Comparison of ENCODE assay signal across 18 mouse cellular contexts in genomic region chr2:84793871-84794270, GRCm38 (mm10). TPM values are rescaled to one million over a fixed set of nuclear protein-coding genes. Genes with fewer than 3 reads are reported as not detected.
"Had no signal": no experiment of that assay in that cellular context is flagged by ENCODE, and none has a peak within 500 bp of the region (broad histone marks: within the 10 kb centered on the region; RNA-seq: fewer than 3 reads in every experiment).

No protein-coding gene starts in this region.

- ATAC-seq: inflammation-experienced regulatory T-cells, adult 6 months; intestine, postnatal 0 days; midbrain, embryonic 13.5 days had no signal

- H3K4me3 ChIP-seq: layer of hippocampus, adult 2 months; limb, embryonic 13.5 days; lung, embryonic 15.5 days; midbrain, embryonic 13.5 days had no signal

- H3K27me3 ChIP-seq: limb, embryonic 13.5 days; lung, embryonic 15.5 days; midbrain, embryonic 13.5 days had no signal

- H3K4me1 ChIP-seq: limb, embryonic 13.5 days; lung, embryonic 15.5 days; midbrain, embryonic 13.5 days had no signal

- H3K4me2 ChIP-seq: limb, embryonic 13.5 days; lung, embryonic 15.5 days; midbrain, embryonic 13.5 days had no signal

- H3K36me3 ChIP-seq: limb, embryonic 13.5 days; lung, embryonic 15.5 days; midbrain, embryonic 13.5 days had no signal

- H3K9ac ChIP-seq: limb, embryonic 13.5 days; lung, embryonic 15.5 days; midbrain, embryonic 13.5 days had no signal

- H3K9me3 ChIP-seq: limb, embryonic 13.5 days; lung, embryonic 15.5 days; midbrain, embryonic 13.5 days had no signal

- DNase-seq: kidney, adult 9 months; kidney, postnatal 4 days; right cerebral cortex, adult 18-20 months; right cerebral cortex, postnatal 25 days; thymus, adult 18-20 months; thymus, postnatal 14 days had no signal

- H3K27ac ChIP-seq: kidney, postnatal 0 days; layer of hippocampus, adult 2 months; limb, embryonic 13.5 days; lung, embryonic 15.5 days; midbrain, embryonic 13.5 days had no signal

RNA-seq across cellular contexts. Expression of gene Smtnl1, which starts 28.6 kb away (rescaled TPM):
- total RNA-seq: layer of hippocampus, adult 2 months; layer of hippocampus, postnatal 10 days; left cerebral cortex, postnatal 36 days; midbrain, postnatal 0 days had no signal
- polyA plus RNA-seq: inflammation-experienced regulatory T-cells, adult 6 months; midbrain, embryonic 13.5 days; midbrain, postnatal 0 days; neural tube, embryonic 14.5 days; stomach, embryonic 14.5 days had no signal
